ENCODE assay signal across 8 mouse cellular contexts in genomic region chr12:85032710-85033109, GRCm38 (mm10). TPM values are rescaled to one million over a fixed set of nuclear protein-coding genes. Genes with fewer than 3 reads are reported as not detected.
DNase-seq lines count a peak whose midpoint lies in the region; ATAC-seq and TF ChIP-seq lines count a peak whose summit lies in the region.
"Had no signal": no experiment of that assay in that cellular context is flagged by ENCODE, and none has a peak within 500 bp of the region (broad histone marks: within the 10 kb centered on the region; RNA-seq: fewer than 3 reads in every experiment).

No protein-coding gene starts in this region.

- no peaks in the 10 kb centered on the region; the same call in 1 of the 2 replicates for H3K36me3 ChIP-seq in kidney, adult 2 months (ENCODE audit: control insufficient read depth, insufficient read depth, low read length)
- peaks cover 34% of the 10 kb centered on the region for H3K36me3 ChIP-seq in kidney, embryonic 16.5 days (ENCODE audit: insufficient read depth, low read length)
- H3K36me3 ChIP-seq in liver, embryonic 11.5 days (ENCODE audit: control insufficient read depth, insufficient read depth, low read length) = peaks cover 16% of the 10 kb centered on the region
- peaks cover 91% of the 10 kb centered on the region for H3K36me3 ChIP-seq in forebrain, embryonic 10.5 days (replicated peaks)

- ATAC-seq in kidney, embryonic 16.5 days (ENCODE audit: low FRiP score, low TSS enrichment) = no peak
- ATAC-seq in liver, embryonic 11.5 days (replicated peaks; ENCODE audit: low FRiP score) = 0 out of 2 replicates have a peak, but pooled peaks have one; percentile 39

- H3K9me3 ChIP-seq in kidney, embryonic 16.5 days (ENCODE audit: low read length) = peaks cover 8% of the 10 kb centered on the region; the same call in 1 of the 2 replicates
- H3K9me3 ChIP-seq in liver, embryonic 11.5 days (ENCODE audit: control insufficient read depth, low read length) = no peaks in the 10 kb centered on the region
- H3K9me3 ChIP-seq in forebrain, embryonic 10.5 days = peaks cover 7% of the 10 kb centered on the region; the same call in 1 of the 2 replicates

- no peaks in the 10 kb centered on the region for H3K4me1 ChIP-seq in kidney, adult 2 months (ENCODE audit: control insufficient read depth, insufficient read depth, low read length)
- H3K4me1 ChIP-seq in kidney, embryonic 16.5 days (ENCODE audit: insufficient read depth, low read length) = no peaks in the 10 kb centered on the region
- no peaks in the 10 kb centered on the region for H3K4me1 ChIP-seq in liver, embryonic 11.5 days (replicated peaks; ENCODE audit: control insufficient read depth, insufficient read depth, low read length)
- H3K4me1 ChIP-seq in forebrain, embryonic 10.5 days = no peaks in the 10 kb centered on the region
- H3K4me1 ChIP-seq: limb, embryonic 13.5 days had no signal

- no peak overlapping the region for H3K27ac ChIP-seq in kidney, adult 2 months (ENCODE audit: insufficient read depth, low read depth, low read length)
- H3K27ac ChIP-seq in kidney, embryonic 16.5 days (ENCODE audit: low read length) = no peak overlapping the region
- H3K27ac ChIP-seq in liver, embryonic 11.5 days (ENCODE audit: low read depth, low read length) = no peak overlapping the region
- H3K27ac ChIP-seq in forebrain, embryonic 10.5 days = no peak overlapping the region
- H3K27ac ChIP-seq: limb, embryonic 13.5 days had no signal

- H3K27me3 ChIP-seq in kidney, adult 2 months (replicated peaks; ENCODE audit: control insufficient read depth, insufficient read depth, low read length) = no peaks in the 10 kb centered on the region
- H3K27me3 ChIP-seq in kidney, embryonic 16.5 days (ENCODE audit: insufficient read depth, low read length) = no peaks in the 10 kb centered on the region
- H3K27me3 ChIP-seq in liver, embryonic 11.5 days (replicated peaks; ENCODE audit: control insufficient read depth, insufficient read depth, low read length) = no peaks in the 10 kb centered on the region
- H3K27me3 ChIP-seq in forebrain, embryonic 10.5 days (ENCODE audit: poor library complexity, severe bottlenecking) = no peaks in the 10 kb centered on the region
- H3K27me3 ChIP-seq: limb, embryonic 13.5 days had no signal

- TF ChIP-seq POLR2A in kidney, adult 2 months (IDR thresholded peaks at IDR 0.05; ENCODE audit: low read depth, low read length) = no peak

- peak; percentile 21 for DNase-seq in kidney, adult 2 months
- DNase-seq in ES-CJ7 (ENCODE audit: low read depth, low spot score) (peak; percentile 44), ZHBTc4 (ENCODE audit: low read depth, low spot score) (peak; percentile 64)
- no peak for DNase-seq in liver, embryonic 11.5 days (ENCODE audit: low spot score)
- DNase-seq in thymus, postnatal 36 days = peak; percentile 18 to 28
- DNase-seq in forebrain, embryonic 10.5 days (ENCODE audit: extremely low spot score, low spot score) = no peak

- H3K4me3 ChIP-seq in kidney, adult 2 months (ENCODE audit: insufficient read depth, low read depth, low read length) = no peak overlapping the region
- H3K4me3 ChIP-seq in kidney, embryonic 16.5 days (ENCODE audit: low read length) = no peak overlapping the region
- H3K4me3 ChIP-seq in liver, embryonic 11.5 days (ENCODE audit: low read depth, low read length) = no peak overlapping the region
- H3K4me3 ChIP-seq in forebrain, embryonic 10.5 days = no peak overlapping the region
- H3K4me3 ChIP-seq: limb, embryonic 13.5 days had no signal

- 97% methylated on average over 2 of the region's 2 CpGs for WGBS in kidney, adult 2 months
- WGBS in kidney, embryonic 16.5 days = 96% methylated on average over 2 of the region's 2 CpGs
- WGBS in liver, embryonic 11.5 days = 89% methylated on average over 2 of the region's 2 CpGs
- WGBS in forebrain, embryonic 10.5 days = 95% methylated on average over 2 of the region's 2 CpGs

- TF ChIP-seq CTCF in kidney, adult 2 months (conservative IDR thresholded peaks at IDR 0.05; ENCODE audit: insufficient read depth, insufficient read length, low read depth, low read length) = peak; percentile 28; the same call in 1 of the 2 replicates

- H3K9ac ChIP-seq in kidney, embryonic 16.5 days (replicated peaks; ENCODE audit: low read length) = no peak overlapping the region
- H3K9ac ChIP-seq in liver, embryonic 11.5 days (ENCODE audit: low read depth, low read length) = no peak overlapping the region
- H3K9ac ChIP-seq: limb, embryonic 13.5 days had no signal

- H3K4me2 ChIP-seq in kidney, embryonic 16.5 days (replicated peaks; ENCODE audit: low read depth, low read length) = no peak overlapping the region
- no peak overlapping the region for H3K4me2 ChIP-seq in liver, embryonic 11.5 days
- H3K4me2 ChIP-seq: limb, embryonic 13.5 days had no signal

RNA-seq across cellular contexts. Expression of gene Ylpm1, which starts 36.6 kb away (rescaled TPM):
- 10.0 and 12.4 TPM in 2 replicates for polyA plus RNA-seq in kidney, adult 2 months (2012; rRNA removed)
- polyA plus RNA-seq in kidney, embryonic 16.5 days (2015; fragmentation: Nextera tagmentation; extraction: Ambion mirVana) = 26.4 and 29.5 TPM in 2 replicates
- polyA plus RNA-seq in liver, embryonic 11.5 days (2014; fragmentation: Nextera tagmentation; extraction: Ambion mirVana) = 25.5 and 30.7 TPM in 2 replicates
- polyA plus RNA-seq in forebrain, embryonic 10.5 days (2016; fragmentation: Nextera tagmentation; extraction: Ambion mirVana) = 34.2 and 37.2 TPM in 2 replicates

Comparison
In these comparisons a context has a peak if more than half of its experiments do, and no peak if none do; other contexts are left out.
1. DNase-seq: peak in kidney, adult 2 months (single experiment), ES-CJ7 (single experiment), ZHBTc4 (single experiment) and thymus, postnatal 36 days (2 of 2); none in liver, embryonic 11.5 days (single experiment) and forebrain, embryonic 10.5 days (single experiment).